Mouse (Mus musculus): ENCODE measurements around the gene Ptprt.
A peak's percentile ranks its signal among the peaks of the same experiment; 100 is the strongest.
"Not testable (repeated sequence)": the region's sequence is repeated elsewhere in the genome, so short reads cannot be mapped to it uniquely, and the experiment has no call there.

Gene Ptprt

DNA sequence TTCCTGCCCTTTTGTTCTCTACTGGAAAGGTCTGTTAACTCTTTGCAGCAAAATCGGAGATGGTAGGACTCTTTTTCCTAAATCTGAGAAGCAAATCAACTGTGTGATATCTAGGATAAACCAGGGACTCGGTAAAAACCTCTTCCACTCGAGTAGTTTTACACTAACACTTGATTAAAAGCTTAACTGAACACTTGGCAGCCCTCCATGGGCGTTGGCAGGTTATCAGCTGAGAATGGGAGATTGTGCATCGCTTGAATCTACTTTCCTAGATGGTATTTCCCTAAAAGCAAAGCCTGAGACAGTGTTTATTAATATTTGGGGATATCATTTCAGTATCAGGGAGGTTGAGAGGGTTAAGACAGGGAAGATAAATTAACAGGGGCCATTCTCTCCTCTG, 1144.0 kb downstream of the Ptprt start:
- peak; percentile 8 for DNase-seq (ENCODE audit: low spot score)

DNA sequence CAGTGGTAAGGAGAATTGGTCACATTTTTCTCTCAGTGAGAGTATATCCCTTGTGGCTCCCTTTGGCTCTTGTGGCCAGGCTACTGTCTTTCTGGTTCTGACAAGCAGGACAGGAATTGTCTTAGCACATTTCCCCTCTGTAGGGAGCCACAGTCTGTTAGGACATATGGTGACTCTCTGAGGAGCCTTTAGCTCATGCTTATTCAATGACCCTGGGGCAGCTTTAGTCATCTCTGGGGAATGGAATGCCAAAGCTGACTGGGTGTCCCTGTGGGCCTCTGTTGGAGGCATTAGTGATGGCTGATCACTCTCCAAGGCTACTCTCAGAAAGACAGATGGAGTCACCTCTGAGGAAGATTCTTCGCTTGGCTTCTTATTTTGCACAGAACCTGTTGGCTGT, 1147.7 kb downstream of the Ptprt start:
- DNase-seq (ENCODE audit: low spot score) = no peak

DNA sequence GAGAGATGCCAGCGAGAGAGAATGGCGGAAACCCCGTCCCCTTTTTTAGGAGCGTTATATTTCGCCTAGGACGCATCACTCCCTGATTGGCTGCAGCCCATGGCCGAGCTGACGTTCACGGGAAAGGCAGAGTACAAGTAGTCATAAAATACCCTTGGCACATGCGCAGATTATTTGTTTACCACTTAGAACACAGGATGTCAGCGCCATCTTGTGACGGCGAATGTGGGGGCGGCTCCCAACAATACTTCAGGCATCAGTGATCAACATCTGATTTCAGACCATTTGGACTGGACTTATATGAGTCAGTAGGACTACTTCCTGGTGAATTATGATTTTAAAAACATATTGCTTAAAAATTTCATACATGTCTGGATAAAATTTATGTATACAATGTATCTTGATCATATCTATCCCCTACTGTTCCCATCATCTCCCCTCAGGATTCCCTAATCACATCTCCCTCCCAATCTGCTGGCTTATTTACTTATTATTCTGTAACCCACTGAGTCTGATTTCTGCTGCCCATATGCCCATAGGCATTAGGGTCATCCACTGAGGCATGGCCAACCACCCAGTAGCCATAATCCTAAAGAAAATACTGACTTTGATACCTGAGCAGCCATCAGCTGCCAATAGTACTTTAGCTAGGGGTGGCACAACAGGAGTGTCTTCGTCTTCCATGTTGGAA, 1148.9 kb downstream of the Ptprt start:
- not testable (repeated sequence) for DNase-seq (ENCODE audit: low spot score)

- DNase-seq (ENCODE audit: low spot score) = no peak
These were observed 1149.7 kb downstream of the Ptprt start for GRCm38 (mm10) chr2:161511101-161511759.

GRCm38 (mm10) chr2:161499097-161499899, 1161.6 kb downstream of the Ptprt start:
- no peak for DNase-seq (ENCODE audit: low spot score)

DNA sequence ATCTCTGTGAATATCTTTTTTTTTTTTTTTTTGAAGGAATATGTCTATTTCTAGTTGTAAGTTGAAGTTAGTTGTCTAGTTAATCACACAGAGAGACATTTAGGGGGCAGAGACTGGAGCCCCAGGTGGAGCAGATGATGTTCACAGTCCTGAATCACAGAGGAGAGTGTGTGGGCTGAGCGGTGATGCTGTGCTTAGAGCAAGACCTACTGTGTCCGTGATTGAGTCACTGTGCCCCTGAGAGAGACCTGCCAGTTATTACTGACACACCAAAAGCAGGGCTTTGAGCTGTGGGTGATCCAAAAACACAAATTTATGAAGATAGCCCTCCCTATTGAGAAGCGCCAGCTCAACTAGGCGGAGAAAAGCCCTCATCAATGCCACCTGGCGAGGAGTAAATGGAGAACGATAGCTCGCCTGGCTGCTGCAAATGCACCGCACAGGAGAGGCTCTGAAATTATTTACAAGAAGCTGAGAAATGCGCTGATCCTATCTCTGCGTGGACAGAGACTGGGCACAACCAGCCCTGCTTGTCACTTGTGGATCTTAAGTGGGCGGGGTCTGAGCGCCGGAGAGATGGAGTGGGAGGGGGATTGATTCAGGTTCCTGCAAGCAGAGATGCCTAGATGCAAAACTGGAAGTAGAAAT, 1162.4 kb downstream of the Ptprt start:
- DNase-seq (ENCODE audit: low spot score) = no peak

GRCm38 (mm10) chr2:161481741-161482140, 1179.2 kb downstream of the Ptprt start:
- DNase-seq (ENCODE audit: low spot score) = no peak

- DNase-seq (ENCODE audit: low spot score) = no peak
These were observed 1180.5 kb downstream of the Ptprt start for GRCm38 (mm10) chr2:161480445-161480844.

All from urinary bladder, postnatal 25 days (tissue).